Mouse (Mus musculus) ES-E14 (cell line): ENCODE measurements around the gene Rps6kl1. TPM values are rescaled to one million over a fixed set of nuclear protein-coding genes. Genes with fewer than 3 reads are reported as not detected.

ENCODE experiments used
- DNase-seq: peaks from one replicate; pipeline ENCODE4 v3.0.0-alpha.2; 2013; ENCODE audit warnings: low read depth, low spot score
- H3K27ac ChIP-seq: 2 replicates; pipeline ENCODE4 v1.5.1; 2012; ENCODE audit warnings: low read depth, mild to moderate bottlenecking, low read length, moderate library complexity, mixed read lengths; ENCODE audit not compliant: poor library complexity, insufficient read depth, severe bottlenecking
- H3K36me3 ChIP-seq: 2 replicates; pipeline ENCODE4 v1.6.1; 2012; ENCODE audit warnings: mild to moderate bottlenecking, low read length, moderate library complexity, mixed read lengths; ENCODE audit not compliant: control insufficient read depth, poor library complexity, insufficient read depth, severe bottlenecking
- H3K4me1 ChIP-seq, 2 experiments: fragments of 150-350 bp in 1 of 2; sonication (generic) in 1 of 2; 2 replicates each; pipeline ENCODE4 v1.6.1; 2012; ENCODE audit warnings: low read length in 2 of 2, mild to moderate bottlenecking in 1 of 2, mixed read lengths in 1 of 2; ENCODE audit not compliant: control insufficient read depth in 2 of 2, insufficient read depth in 2 of 2, poor library complexity in 1 of 2
- H3K4me3 ChIP-seq, 2 experiments: fragments of 150-350 bp in 1 of 2; sonication (generic) in 1 of 2; 2 replicates each; pipeline ENCODE4 v1.5.1; 2012; ENCODE audit warnings: low read length in 2 of 2, low read depth in 1 of 2, mild to moderate bottlenecking in 1 of 2, mixed read lengths in 1 of 2; ENCODE audit not compliant: insufficient read depth in 1 of 2, poor library complexity in 1 of 2, severe bottlenecking in 1 of 2
- H3K9ac ChIP-seq: 2 replicates; pipeline ENCODE4 v1.6.1; 2012; ENCODE audit warnings: low read depth, mild to moderate bottlenecking, low read length, mixed read lengths; ENCODE audit not compliant: poor library complexity, insufficient read depth, severe bottlenecking
- H3K9me3 ChIP-seq: fragments of 150-350 bp; sonication (generic); 2 replicates; pipeline ENCODE4 v1.6.1; 2012; ENCODE audit warnings: low read depth, mild to moderate bottlenecking, low read length; ENCODE audit not compliant: control insufficient read depth, insufficient read depth
- CHD2 ChIP-seq: IDR thresholded peaks from 2 replicates; pipeline ENCODE4 v1.6.1; 2014; ENCODE audit warnings: mild to moderate bottlenecking, low read depth, low read length, inconsistent platforms
- HCFC1 ChIP-seq: IDR thresholded peaks from 2 replicates; pipeline ENCODE4 v1.6.1; 2012; ENCODE audit warnings: low read length, inconsistent platforms, borderline replicate concordance; ENCODE audit not compliant: insufficient read depth
- MAFK ChIP-seq: IDR thresholded peaks from 2 replicates; pipeline ENCODE4 v1.6.1; 2014; ENCODE audit warnings: mild to moderate bottlenecking, low read depth, low read length, inconsistent platforms; ENCODE audit not compliant: insufficient read depth
- ZC3H11A ChIP-seq: IDR thresholded peaks from 2 replicates; pipeline ENCODE4 v1.6.1; 2012; ENCODE audit warnings: low read depth, mild to moderate bottlenecking, inconsistent platforms, low read length, borderline replicate concordance
- ZNF384 ChIP-seq: IDR thresholded peaks from 2 replicates; pipeline ENCODE4 v1.6.1; 2012; ENCODE audit warnings: low read depth, low read length, inconsistent platforms
- in situ Hi-C, 2 experiments: fragments of 600-800 bp; cut with MboI; formaldehyde crosslinking; loops; one replicate each; pipeline ENCODE4 v1.15.1; 2025; ENCODE audit warnings: low sequenced_read_pairs in 2 of 2, inconsistent platforms in 1 of 2; ENCODE audit not compliant: unreplicated experiment in 2 of 2
- total RNA-seq: library from RNA; depleted of rRNA; stranded (reverse); fragments of 300-350 nt; gene quantifications from 2 replicates; pipeline ENCODE4 v1.2.3, GENCODE M21; 2012

Rps6kl1 gene
- total RNA-seq, 1 experiment = 4.0 TPM

GRCm38 (mm10) chr12:85184118-85184517 is 33.1 kb upstream of the Rps6kl1 start:
- H3K9me3 ChIP-seq = no peaks in the 10 kb centered on the region
- H3K4me3 ChIP-seq = no peak overlapping the region
- H3K4me1 ChIP-seq = no peaks in the 10 kb centered on the region
- no peak for DNase-seq
- no peak overlapping the region for H3K27ac ChIP-seq
- TF ChIP-seq CHD2 = no peak
- no peak for TF ChIP-seq ZC3H11A
- TF ChIP-seq HCFC1 = no peak
- TF ChIP-seq ZNF384 = no peak
- no peak for TF ChIP-seq MAFK
- H3K36me3 ChIP-seq = no peaks in the 10 kb centered on the region
- in situ Hi-C loops = no loop called here
- H3K9ac ChIP-seq = no peak overlapping the region

DNA sequence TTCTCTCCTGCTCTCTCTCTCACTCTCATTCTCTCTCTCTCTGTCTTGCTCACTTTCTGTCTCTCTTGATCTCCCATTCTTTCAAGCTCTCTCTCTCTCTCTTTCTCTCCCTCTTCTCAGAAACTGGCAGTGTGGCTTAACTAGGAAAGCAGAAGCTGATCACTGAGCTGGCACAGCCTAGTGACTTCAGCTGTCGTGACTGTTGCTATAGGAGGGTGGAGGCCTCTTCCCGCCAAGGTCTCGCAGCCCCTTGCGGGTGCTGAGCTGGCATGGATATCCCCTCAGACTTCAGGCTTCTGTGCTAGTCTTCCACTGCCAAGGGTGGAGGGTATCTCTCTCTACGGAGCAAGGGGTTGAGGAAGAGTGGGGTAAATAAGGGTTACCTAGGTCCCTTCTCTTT is 31.8 kb upstream of the Rps6kl1 start:
- Histone ChIP-seq H3K9me3 (no peaks in the 10 kb centered on the region), H3K36me3 (no peaks in the 10 kb centered on the region), H3K4me3 (no peak overlapping the region), H3K4me1 (no peaks in the 10 kb centered on the region), H3K9ac (no peak overlapping the region), H3K27ac (no peak overlapping the region)
- in situ Hi-C loops = no loop called here
- TF ChIP-seq CHD2 = no peak
- TF ChIP-seq MAFK = no peak
- TF ChIP-seq ZNF384 = no peak
- no peak for TF ChIP-seq HCFC1
- TF ChIP-seq ZC3H11A = no peak
- no peak for DNase-seq

DNA sequence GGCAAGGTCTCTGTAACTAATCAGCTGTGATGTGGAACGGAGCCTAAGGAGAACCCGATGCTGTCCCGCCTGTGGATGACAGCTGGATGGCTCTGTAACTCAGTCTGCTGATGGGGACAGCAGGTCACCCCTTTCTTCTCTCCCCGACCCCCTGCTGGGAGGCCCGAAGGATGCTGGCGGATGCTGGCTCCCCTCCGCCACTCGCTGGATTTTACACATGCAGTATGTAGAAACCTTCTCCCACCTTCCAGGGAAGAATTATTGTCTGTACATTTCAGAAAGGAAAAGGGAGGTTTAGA is 31.2 kb upstream of the Rps6kl1 start:
- Histone ChIP-seq H3K9me3 (no peaks in the 10 kb centered on the region), H3K9ac (no peak overlapping the region), H3K4me1 (no peaks in the 10 kb centered on the region), H3K36me3 (no peaks in the 10 kb centered on the region), H3K4me3 (no peak overlapping the region), H3K27ac (no peak overlapping the region)
- DNase-seq = no peak
- TF ChIP-seq ZNF384 (no peak), CHD2 (no peak), MAFK (no peak), HCFC1 (no peak), ZC3H11A (no peak)
- in situ Hi-C loops = no loop called here

DNA sequence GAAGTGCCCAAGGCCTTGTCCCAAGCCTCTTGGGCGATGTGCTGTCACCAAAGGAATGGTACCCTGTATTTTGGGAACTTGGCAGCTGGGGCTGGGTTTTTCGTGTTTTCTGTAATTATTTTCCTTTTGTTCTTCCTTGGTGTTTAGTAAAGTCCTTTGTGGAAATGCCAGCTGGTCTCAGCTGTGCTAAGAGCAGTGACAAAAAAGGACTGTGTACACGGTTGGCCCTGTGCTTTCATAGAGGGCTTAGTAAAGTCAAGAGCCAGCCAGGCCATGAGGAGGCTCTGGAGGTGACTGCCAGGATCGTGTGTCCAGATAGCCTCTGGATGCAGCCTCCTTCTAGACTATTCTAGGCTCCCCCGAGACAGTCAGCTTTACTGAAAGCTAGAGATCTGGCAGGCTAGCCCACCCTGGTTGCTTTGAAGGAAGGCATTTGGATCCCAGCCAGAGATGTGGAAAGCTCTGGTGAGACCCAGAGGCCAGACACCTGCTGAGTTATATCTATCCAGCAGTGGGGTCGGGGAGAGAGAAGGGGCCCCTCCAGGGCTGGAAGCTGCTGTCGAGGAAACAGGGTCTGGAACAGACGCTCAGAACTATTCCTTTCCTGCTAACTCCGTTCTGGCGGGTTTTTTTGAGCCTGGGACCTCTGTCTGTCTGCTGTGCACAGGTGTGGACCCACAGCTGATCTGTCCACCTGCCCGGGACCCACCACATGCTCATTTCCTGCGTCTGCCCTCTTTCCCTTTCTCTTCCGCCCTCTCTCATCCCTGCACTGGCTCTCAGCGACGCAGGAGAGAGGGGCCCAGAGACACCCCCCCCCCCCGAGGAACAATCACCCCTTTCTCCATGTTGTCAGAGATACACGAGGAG is 30.6 kb upstream of the Rps6kl1 start:
- TF ChIP-seq ZC3H11A (no peak), HCFC1 (no peak), MAFK (no peak), ZNF384 (no peak), CHD2 (no peak)
- H3K4me3 ChIP-seq = no peak overlapping the region
- no peak overlapping the region for H3K27ac ChIP-seq
- no peaks in the 10 kb centered on the region for H3K36me3 ChIP-seq
- DNase-seq = no peak
- no peak overlapping the region for H3K9ac ChIP-seq
- no peaks in the 10 kb centered on the region for H3K9me3 ChIP-seq
- peaks cover 0 to 3% of the 10 kb centered on the region in 2 experiments; a peak in 1 of 4 replicates for H3K4me1 ChIP-seq
- in situ Hi-C loops = no loop called here

- peaks cover 0 to 16% of the 10 kb centered on the region in 2 experiments; a peak in 1 of 4 replicates for H3K4me1 ChIP-seq
- no peak for DNase-seq
- no peak overlapping the region for H3K4me3 ChIP-seq
- H3K27ac ChIP-seq = no peak overlapping the region
- H3K9me3 ChIP-seq = no peaks in the 10 kb centered on the region
- TF ChIP-seq HCFC1 = no peak
- TF ChIP-seq MAFK = no peak
- TF ChIP-seq CHD2 = no peak
- no peak for TF ChIP-seq ZC3H11A
- no peak for TF ChIP-seq ZNF384
- H3K36me3 ChIP-seq = no peaks in the 10 kb centered on the region
- no peak overlapping the region for H3K9ac ChIP-seq
- in situ Hi-C loops = no loop called here
Measured at GRCm38 (mm10) chr12:85178294-85178693, 27.2 kb upstream of the Rps6kl1 start.
